Mouse (Mus musculus) liver, adult 2 months (tissue): ENCODE measurements around the gene Zkscan7. TPM values are rescaled to one million over a fixed set of nuclear protein-coding genes. Genes with fewer than 3 reads are reported as not detected.

Source experiments
- DNase-seq: peaks from one replicate; pipeline ENCODE4 v3.0.0-alpha.2; 2011; ENCODE audit warnings: low read depth, low spot score; ENCODE audit errors: extremely low read depth
- H3K27ac ChIP-seq: fragments of 200-500 bp; replicated peaks from 2 replicates; pipeline ENCODE4 v1.5.1; 2012; ENCODE audit warnings: low read depth, mild to moderate bottlenecking, control low read depth, inconsistent platforms, low read length; ENCODE audit not compliant: insufficient read depth
- H3K27me3 ChIP-seq: fragments of 200-500 bp; 2 replicates; pipeline ENCODE4 v1.6.1; 2012; ENCODE audit warnings: mild to moderate bottlenecking, moderate library complexity, low read length, inconsistent platforms; ENCODE audit not compliant: control insufficient read depth, insufficient read depth
- H3K36me3 ChIP-seq: fragments of 200-500 bp; 2 replicates; pipeline ENCODE4 v1.6.1; 2012; ENCODE audit warnings: low read length, inconsistent platforms; ENCODE audit not compliant: control insufficient read depth, insufficient read depth
- H3K4me1 ChIP-seq: fragments of 200-500 bp; 2 replicates; pipeline ENCODE4 v1.6.1; 2011; ENCODE audit warnings: low read length; ENCODE audit not compliant: control insufficient read depth, insufficient read depth
- H3K4me3 ChIP-seq: fragments of 200-500 bp; 2 replicates; pipeline ENCODE4 v1.5.1; 2011; ENCODE audit warnings: low read depth, mild to moderate bottlenecking, control low read depth, low read length, moderate library complexity; ENCODE audit not compliant: insufficient read depth
- H3K79me2 ChIP-seq: fragments of 200-500 bp; 2 replicates; pipeline ENCODE4 v1.6.1; 2012; ENCODE audit warnings: inconsistent platforms, mild to moderate bottlenecking, low read length, moderate library complexity; ENCODE audit not compliant: control insufficient read depth, insufficient read depth
- H3K9ac ChIP-seq: fragments of 200-500 bp; 2 replicates; pipeline ENCODE4 v1.6.1; 2012; ENCODE audit warnings: low read depth, mild to moderate bottlenecking, control low read depth, inconsistent platforms, low read length
- CTCF ChIP-seq: fragments of 200-500 bp; IDR thresholded peaks from 2 replicates; pipeline ENCODE4 v1.5.1; 2011; ENCODE audit warnings: low read depth, low read length, control low read depth
- POLR2A ChIP-seq: fragments of 200-500 bp; IDR thresholded peaks from 2 replicates; pipeline ENCODE4 v1.6.1; 2011; ENCODE audit warnings: low read length, control low read depth; ENCODE audit not compliant: insufficient read depth; ENCODE audit errors: extremely low read depth
- WGBS: fragments of 180-500 bp; shearing (Covaris S2); methylation state at CpG from one replicate; pipeline ENCODE4 v1.1.7; 2018; 5-methylcytosine and 5-hydroxymethylcytosine counted together
- polyA plus RNA-seq: library from polyadenylated mRNA; depleted of rRNA; stranded (reverse); fragments of >200 nt; gene quantifications from 2 replicates; pipeline ENCODE4 v1.2.3, GENCODE M21; 2012
- total RNA-seq: library from RNA; depleted of rRNA; stranded (reverse); fragments of >200 nt; gene quantifications from 2 replicates; pipeline ENCODE4 v1.2.3, GENCODE M21; 2014

Gene Zkscan7
- total and polyA plus RNA-seq, 2 experiments, result 3.8 to 13.0 TPM

GRCm38 (mm10) chr9:122872595-122872994 is 12.9 kb upstream of the Zkscan7 start:
- peak; percentile 90 for DNase-seq
- no peaks in the 10 kb centered on the region for H3K4me1 ChIP-seq

GRCm38 (mm10) chr9:122874653-122875052 is 10.8 kb upstream of the Zkscan7 start:
- Histone ChIP-seq H3K4me3 (no peak overlapping the region), H3K36me3 (no peaks in the 10 kb centered on the region), H3K27me3 (no peaks in the 10 kb centered on the region), H3K4me1 (no peaks in the 10 kb centered on the region), H3K79me2 (no peaks in the 10 kb centered on the region), H3K27ac (no peak overlapping the region), H3K9ac (no peak overlapping the region)
- TF ChIP-seq POLR2A, result no peak
- no peak for TF ChIP-seq CTCF
- 63% methylated on average over 1 of the region's 1 CpGs for WGBS
- peak; percentile 59 for DNase-seq

More at GRCm38 (mm10) chr9:122872595-122872994, 12.9 kb upstream of the Zkscan7 start:
- 62% methylated on average over 4 of the region's 4 CpGs for WGBS
- no peaks in the 10 kb centered on the region for H3K79me2 ChIP-seq
- H3K9ac ChIP-seq, result no peak overlapping the region
- no peak overlapping the region for H3K4me3 ChIP-seq
- TF ChIP-seq CTCF (no peak), POLR2A (no peak)
- H3K27me3 ChIP-seq, result no peaks in the 10 kb centered on the region
- peak overlapping the region; percentile 60 for H3K27ac ChIP-seq
- H3K36me3 ChIP-seq, result no peaks in the 10 kb centered on the region

GRCm38 (mm10) chr9:122875145-122875544 is 10.3 kb upstream of the Zkscan7 start:
- H3K4me3 ChIP-seq, result no peak overlapping the region
- WGBS, result 95% methylated on average over 2 of the region's 2 CpGs
- no peak overlapping the region for H3K27ac ChIP-seq
- H3K27me3 ChIP-seq, result no peaks in the 10 kb centered on the region
- H3K36me3 ChIP-seq, result no peaks in the 10 kb centered on the region
- H3K9ac ChIP-seq, result no peak overlapping the region
- H3K4me1 ChIP-seq, result no peaks in the 10 kb centered on the region
- H3K79me2 ChIP-seq, result no peaks in the 10 kb centered on the region
- peak; percentile 70 for DNase-seq
- TF ChIP-seq POLR2A, result no peak
- no peak for TF ChIP-seq CTCF

DNA sequence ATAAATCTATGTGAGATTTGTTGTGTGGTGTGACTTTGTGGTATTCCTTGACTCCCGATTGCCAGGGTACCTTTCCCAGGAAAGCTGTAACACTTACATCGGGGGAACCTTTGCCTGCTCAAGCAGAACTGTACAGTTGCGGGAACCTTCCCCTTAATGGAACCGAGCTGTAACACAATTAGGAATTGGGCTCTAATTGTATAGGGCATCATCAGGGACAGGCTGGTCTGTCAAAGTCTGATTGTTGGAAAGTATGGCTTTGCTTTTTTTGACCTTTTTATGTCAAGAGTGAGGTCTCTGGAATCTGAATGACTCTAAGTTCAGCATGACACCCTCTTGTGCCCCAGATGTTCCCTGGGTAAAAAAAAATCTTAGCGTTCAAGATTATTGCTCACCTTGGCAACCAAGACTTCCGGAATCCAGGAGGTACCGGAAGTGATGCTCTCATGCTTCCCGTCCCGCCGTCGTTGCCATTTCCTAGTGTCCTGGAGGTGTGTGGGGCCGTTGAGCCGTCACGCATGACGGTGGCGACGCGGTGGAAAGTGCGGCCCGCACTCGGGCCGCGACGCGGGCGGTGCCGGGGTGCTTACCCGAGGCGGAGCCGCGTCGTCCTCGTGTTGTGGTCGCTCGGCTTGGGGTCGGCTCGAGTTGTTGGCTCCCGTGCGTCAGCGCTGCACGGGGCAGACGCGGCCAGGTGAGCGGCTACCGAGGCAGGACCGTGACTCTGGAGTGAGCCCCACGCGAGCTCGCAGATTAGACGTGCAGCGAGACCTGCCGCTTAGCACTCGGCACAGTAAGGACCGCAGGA is 1.1 kb downstream of the Zkscan7 start:
- peak overlapping the region; percentile 93 for H3K9ac ChIP-seq

GRCm38 (mm10) chr9:122901047-122901446 is 15.6 kb downstream of the Zkscan7 start:
- peaks cover 2% of the 10 kb centered on the region; the same call in 1 of the 2 replicates for H3K36me3 ChIP-seq
- no peaks in the 10 kb centered on the region; the same call in 1 of the 2 replicates for H3K4me1 ChIP-seq
- H3K79me2 ChIP-seq, result no peaks in the 10 kb centered on the region
- peaks cover 2% of the 10 kb centered on the region; the same call in 1 of the 2 replicates for H3K27me3 ChIP-seq
- no peak overlapping the region for H3K4me3 ChIP-seq
- H3K27ac ChIP-seq, result no peak overlapping the region
- no peak for TF ChIP-seq POLR2A
- TF ChIP-seq CTCF, result no peak
- DNase-seq, result peak; percentile 19
- no peak overlapping the region for H3K9ac ChIP-seq
- WGBS, result 88% methylated on average over 2 of the region's 2 CpGs

More for the DNA sequence above, 1.1 kb downstream of the Zkscan7 start:
- Histone ChIP-seq H3K79me2 (no peaks in the 10 kb centered on the region), H3K27me3 (no peaks in the 10 kb centered on the region), H3K36me3 (peaks cover 13% of the 10 kb centered on the region), H3K27ac (peak overlapping the region; percentile 56), H3K4me1 (no peaks in the 10 kb centered on the region), H3K4me3 (peak overlapping the region; percentile 86)
- peak; percentile 74 for DNase-seq
- TF ChIP-seq POLR2A, result peak; percentile 72
- no peak for TF ChIP-seq CTCF
- WGBS, result 7% methylated on average over 54 of the region's 54 CpGs

DNA sequence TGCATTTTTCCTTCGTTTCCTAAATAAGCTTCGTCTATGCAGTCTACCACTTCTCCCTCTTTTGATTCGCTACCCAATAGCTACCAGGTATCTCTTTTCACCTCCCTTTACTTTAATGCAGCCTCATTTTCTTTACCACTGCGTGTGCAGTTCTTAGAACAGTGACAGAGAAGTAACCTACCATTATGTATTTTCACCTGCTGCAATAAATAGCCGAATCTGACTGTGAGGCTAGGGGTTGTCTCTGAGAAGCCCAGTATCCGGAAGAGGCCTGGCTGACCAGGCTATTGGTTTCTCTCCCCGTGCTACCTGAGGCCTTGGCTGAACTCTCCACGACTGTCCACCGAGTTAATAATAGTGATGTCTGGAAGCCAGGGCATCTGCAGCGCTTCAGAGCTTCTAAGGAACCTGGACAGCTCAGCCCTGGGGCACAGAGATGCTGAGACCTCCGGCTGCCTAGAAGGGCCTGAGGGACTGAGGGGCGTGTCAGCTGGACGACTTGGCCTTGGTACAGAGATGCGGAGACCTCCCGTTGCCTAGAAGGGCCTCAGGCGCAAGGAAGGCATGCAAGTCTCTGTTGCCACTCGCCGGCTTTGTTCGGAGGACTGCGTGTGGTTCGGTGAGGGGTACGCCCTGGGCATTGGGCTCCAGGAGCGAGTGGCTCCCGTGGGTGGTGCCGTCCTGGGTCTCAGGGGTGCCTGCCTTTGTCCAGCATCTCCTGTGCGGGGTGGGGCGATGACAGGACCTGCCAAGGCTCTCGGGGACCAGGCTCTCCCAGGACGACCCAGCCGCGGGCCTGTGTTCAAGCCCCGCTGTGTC is 17.4 kb downstream of the Zkscan7 start:
- no peak overlapping the region for H3K9ac ChIP-seq

More for the DNA sequence above, 17.4 kb downstream of the Zkscan7 start:
- Histone ChIP-seq H3K79me2 (no peaks in the 10 kb centered on the region), H3K27ac (no peak overlapping the region), H3K27me3 (peaks cover 2% of the 10 kb centered on the region; the same call in 1 of the 2 replicates), H3K36me3 (no peaks in the 10 kb centered on the region), H3K4me3 (peak overlapping the region; percentile 67), H3K4me1 (no peaks in the 10 kb centered on the region; the same call in 1 of the 2 replicates)
- no peak for DNase-seq
- 26% methylated on average over 32 of the region's 32 CpGs for WGBS
- no peak for TF ChIP-seq POLR2A
- no peak for TF ChIP-seq CTCF
